Mouse (Mus musculus) CH12.LX (cell line): ENCODE measurements at regions not wholly inside any gene's neighbourhood (a gene's known extent, or its start where the extent isn't known, plus 50 kb on each side); places are given as distances from the start of the nearest gene placed in this dataset.

Experiments
- DNase-seq: peaks from one replicate; pipeline ENCODE4 v3.0.0-alpha.2; 2013; ENCODE audit errors: extremely low read depth
- H3K27ac ChIP-seq: 2 replicates; pipeline ENCODE4 v1.5.1; 2012; ENCODE audit warnings: low read depth, mild to moderate bottlenecking, control low read depth, moderate library complexity; ENCODE audit not compliant: insufficient read depth
- H3K27me3 ChIP-seq: replicated peaks from 2 replicates; pipeline ENCODE3; 2012; ENCODE audit warnings: inconsistent platforms
- H3K36me3 ChIP-seq, 2 experiments: replicated peaks in 1 of 2; 2 replicates each; pipeline versions ENCODE3 to v1.6.1; 2012; ENCODE audit warnings: inconsistent platforms in 1 of 2, low read length in 1 of 2, mild to moderate bottlenecking in 1 of 2, mixed read lengths in 1 of 2, moderate library complexity in 1 of 2; ENCODE audit not compliant: control insufficient read depth in 1 of 2, insufficient read depth in 1 of 2
- H3K4me1 ChIP-seq, 2 experiments: 2 replicates each; pipeline ENCODE4 v1.6.1; 2012; ENCODE audit warnings: inconsistent platforms in 1 of 2, moderate library complexity in 1 of 2; ENCODE audit not compliant: insufficient read depth in 2 of 2, control insufficient read depth in 1 of 2
- H3K4me2 ChIP-seq: 2 replicates; pipeline ENCODE4 v1.6.1; 2012; ENCODE audit warnings: low read depth, mild to moderate bottlenecking, control low read depth; ENCODE audit not compliant: poor library complexity, insufficient read depth, severe bottlenecking
- H3K4me3 ChIP-seq, 3 experiments: fragments of 150-350 bp in 1 of 3; sonication (generic) in 1 of 3; replicated peaks in 1 of 3; 2 replicates each; pipeline versions ENCODE3 to v1.5.1; 2011 to 2012; ENCODE audit warnings: low read depth in 2 of 3, low read length in 2 of 3, mild to moderate bottlenecking in 2 of 3, moderate library complexity in 2 of 3, control low read depth in 1 of 3, improper control_type of control experiment in 1 of 3, inconsistent platforms in 1 of 3, mixed read lengths in 1 of 3; ENCODE audit not compliant: poor library complexity in 1 of 3
- H3K79me2 ChIP-seq: replicated peaks from 2 replicates; pipeline ENCODE4 v1.6.1; 2012; ENCODE audit warnings: mild to moderate bottlenecking, moderate library complexity; ENCODE audit not compliant: control insufficient read depth, poor library complexity, insufficient read depth, severe bottlenecking; ENCODE audit errors: extremely low read depth
- H3K9ac ChIP-seq: 2 replicates; pipeline ENCODE4 v1.6.1; 2012; ENCODE audit warnings: low read depth, mild to moderate bottlenecking, control low read depth, moderate library complexity; ENCODE audit not compliant: insufficient read depth
- H3K9me3 ChIP-seq: replicated peaks from 2 replicates; pipeline ENCODE3; 2012; ENCODE audit warnings: low read length, inconsistent platforms, mixed read lengths
- BHLHE40 ChIP-seq: IDR thresholded peaks from 2 replicates; pipeline ENCODE4 v1.6.1; 2011; ENCODE audit warnings: mild to moderate bottlenecking, low read depth, low read length, improper control_type of control experiment
- CHD1 ChIP-seq: IDR thresholded peaks from 2 replicates; pipeline ENCODE4 v1.6.1; 2012; ENCODE audit warnings: low read depth, low read length, improper control_type of control experiment, inconsistent platforms
- CTCF ChIP-seq, 2 experiments: IDR thresholded peaks in 1 of 2; conservative IDR thresholded peaks in 1 of 2; 2 replicates each; pipeline ENCODE4 v1.5.1; 2011 to 2012; ENCODE audit warnings: low read depth in 2 of 2, low read length in 2 of 2, improper control_type of control experiment in 1 of 2, inconsistent platforms in 1 of 2, mild to moderate bottlenecking in 1 of 2, moderate library complexity in 1 of 2
- EP300 ChIP-seq: IDR thresholded peaks from 2 replicates; pipeline ENCODE4 v1.6.1; 2011; ENCODE audit warnings: low read length, improper control_type of control experiment
- ETS1 ChIP-seq: conservative IDR thresholded peaks from 2 replicates; pipeline ENCODE4 v1.6.1; 2012; ENCODE audit warnings: low read depth, mild to moderate bottlenecking, inconsistent platforms, low read length, improper control_type of control experiment, moderate library complexity
- GABPA ChIP-seq: IDR thresholded peaks from 2 replicates; pipeline ENCODE4 v1.6.1; 2012; ENCODE audit warnings: low read depth, low read length, improper control_type of control experiment, inconsistent platforms; ENCODE audit not compliant: insufficient replicate concordance
- IRF4 ChIP-seq: IDR thresholded peaks from 2 replicates; pipeline ENCODE4 v1.6.1; 2014; ENCODE audit warnings: low read depth, mild to moderate bottlenecking, inconsistent platforms, low read length, improper control_type of control experiment
- MAZ ChIP-seq: IDR thresholded peaks from 2 replicates; pipeline ENCODE4 v1.6.1; 2012; ENCODE audit warnings: low read depth, mild to moderate bottlenecking, inconsistent platforms, low read length, improper control_type of control experiment, moderate library complexity
- MXI1 ChIP-seq: IDR thresholded peaks from 2 replicates; pipeline ENCODE4 v1.6.1; 2011; ENCODE audit warnings: mild to moderate bottlenecking, low read depth, low read length, improper control_type of control experiment
- NRF1 ChIP-seq: IDR thresholded peaks from 2 replicates; pipeline ENCODE4 v1.6.1; 2014; ENCODE audit warnings: low read depth, mild to moderate bottlenecking, inconsistent platforms, low read length, improper control_type of control experiment, moderate library complexity
- PAX5 ChIP-seq: IDR thresholded peaks from 2 replicates; pipeline ENCODE4 v1.6.1; 2012; ENCODE audit warnings: low read length, inconsistent platforms, mixed read lengths
- POLR2A ChIP-seq: IDR thresholded peaks from 2 replicates; pipeline ENCODE4 v1.6.1; 2011; ENCODE audit warnings: low read depth, mild to moderate bottlenecking, improper control_type of control experiment, low read length
- RAD21 ChIP-seq: IDR thresholded peaks from 2 replicates; pipeline ENCODE4 v1.6.1; 2011; ENCODE audit warnings: low read depth, mild to moderate bottlenecking, low read length, improper control_type of control experiment, moderate library complexity
- RCOR1 ChIP-seq: conservative IDR thresholded peaks from 2 replicates; pipeline ENCODE4 v1.6.1; 2012; ENCODE audit warnings: low read depth, mild to moderate bottlenecking, inconsistent platforms, low read length, improper control_type of control experiment
- TBP ChIP-seq: conservative IDR thresholded peaks from 2 replicates; pipeline ENCODE4 v1.6.1; 2011; ENCODE audit warnings: low read depth, low read length, improper control_type of control experiment
- TCF12 ChIP-seq: IDR thresholded peaks from 2 replicates; pipeline ENCODE4 v1.6.1; 2014; ENCODE audit warnings: low read depth, mild to moderate bottlenecking, inconsistent platforms, low read length, improper control_type of control experiment
- UBTF ChIP-seq: IDR thresholded peaks from 2 replicates; pipeline ENCODE4 v1.6.1; 2012; ENCODE audit warnings: low read depth, mild to moderate bottlenecking, inconsistent platforms, low read length, improper control_type of control experiment, moderate library complexity
- USF1 ChIP-seq: IDR thresholded peaks from 2 replicates; pipeline ENCODE4 v1.6.1; 2014; ENCODE audit warnings: low read depth, mild to moderate bottlenecking, inconsistent platforms, low read length, improper control_type of control experiment
- ZMIZ1 ChIP-seq: IDR thresholded peaks from 2 replicates; pipeline ENCODE4 v1.6.1; 2012; ENCODE audit warnings: low read depth, mild to moderate bottlenecking, inconsistent platforms, low read length, improper control_type of control experiment
- dilution Hi-C: fragments of 300-500 bp; cut with MboI; formaldehyde crosslinking; loops from 2 replicates; pipeline ENCODE4 v1.14.3; 2020; ENCODE audit warnings: low sequenced_read_pairs; ENCODE audit not compliant: extremely low pct_unique_long_range_greater_than_20kb, extremely low pct_ligation_motif_present
- in situ Hi-C: fragments of 300-500 bp; cut with MboI; formaldehyde crosslinking; loops from 3 replicates; pipeline ENCODE4 v1.14.3; 2019; ENCODE audit warnings: low sequenced_read_pairs, low pct_ligation_motif_present, low pct_unique_long_range_greater_than_20kb, mixed read lengths

- in situ Hi-C loops = no loop called here
- TF ChIP-seq NRF1 (no peak), RCOR1 (no peak), BHLHE40 (no peak), UBTF (no peak), IRF4 (no peak), EP300 (no peak), CTCF (conservative IDR thresholded peaks at IDR 0.05 in 1 of 2, IDR thresholded peaks at IDR 0.05 in 1 of 2; ENCODE audit: low read depth in 2 of 2, low read length in 2 of 2) (no peak), POLR2A (no peak), GABPA (no peak), ZMIZ1 (no peak), ETS1 (no peak), USF1 (no peak), MXI1 (no peak), MAZ (no peak), TCF12 (no peak), PAX5 (no peak), TBP (no peak), CHD1 (no peak), RAD21 (no peak)
- H3K4me3 ChIP-seq = no peak overlapping the region
- no peak overlapping the region for H3K27ac ChIP-seq
- DNase-seq = no peak
- peaks cover 2% of the 10 kb centered on the region for H3K9me3 ChIP-seq
- no peaks in the 10 kb centered on the region for H3K79me2 ChIP-seq
- no peak overlapping the region for H3K9ac ChIP-seq
- H3K36me3 ChIP-seq = no peaks in the 10 kb centered on the region
- no peak overlapping the region for H3K4me2 ChIP-seq
- no peaks in the 10 kb centered on the region for H3K27me3 ChIP-seq
- dilution Hi-C loops = no loop called here
- no peaks in the 10 kb centered on the region for H3K4me1 ChIP-seq
Measured at GRCm38 (mm10) chr10:72132407-72132806, 522.2 kb upstream of the Zwint start.
